Mouse (Mus musculus): Measurements from ENCODE around the gene Cdkn2d.

GRCm38 (mm10) chr9:21324269-21324668 is 33.1 kb upstream of the Cdkn2d start:
- no peak for TF ChIP-seq EP300 (optimal IDR thresholded peaks at IDR 0.05)
- TF ChIP-seq CTCF (IDR thresholded peaks at IDR 0.05; ENCODE audit: low read depth), result no peak
